Mouse (Mus musculus) midbrain, postnatal 0 days (tissue): ENCODE data around the gene Cd27. TPM values are rescaled to one million over a fixed set of nuclear protein-coding genes. Genes with fewer than 3 reads are reported as not detected.

Experiments
- ATAC-seq: fragments of 200-750 bp; cut with Nextera tagmentation; 2 replicates; pipeline ENCODE4 v1.8.0; 2017; ENCODE audit warnings: moderate number of reproducible peaks, mild to moderate bottlenecking, moderate TSS enrichment, moderate library complexity; ENCODE audit not compliant: low FRiP score
- DNase-seq: peaks from one replicate; pipeline ENCODE4 v3.0.0-alpha.2; 2015; ENCODE audit warnings: low spot score
- H3K27ac ChIP-seq: fragments of 300-500 bp; sonication (generic); 2 replicates; pipeline ENCODE4 v1.5.1; 2014; ENCODE audit warnings: low read depth, mild to moderate bottlenecking, low read length, mixed read lengths
- H3K27me3 ChIP-seq: fragments of 300-500 bp; sonication (generic); 2 replicates; pipeline ENCODE4 v1.6.1; 2014; ENCODE audit warnings: low read length, control low read depth, mixed read lengths; ENCODE audit not compliant: insufficient read depth
- H3K36me3 ChIP-seq: fragments of 300-500 bp; sonication (generic); 2 replicates; pipeline ENCODE4 v1.6.1; 2014; ENCODE audit warnings: low read length, control low read depth, mixed read lengths; ENCODE audit not compliant: insufficient read depth
- H3K4me1 ChIP-seq: fragments of 300-500 bp; sonication (generic); 2 replicates; pipeline ENCODE4 v1.6.1; 2014; ENCODE audit warnings: mild to moderate bottlenecking, control low read depth, antibody characterized with exemption, low read length, mixed read lengths; ENCODE audit not compliant: insufficient read depth
- H3K4me2 ChIP-seq: fragments of 300-500 bp; sonication (generic); 2 replicates; pipeline ENCODE4 v1.6.1; 2014; ENCODE audit warnings: low read depth, mild to moderate bottlenecking, low read length, mixed read lengths; ENCODE audit not compliant: poor library complexity, severe bottlenecking
- H3K4me3 ChIP-seq: fragments of 300-500 bp; sonication (generic); 2 replicates; pipeline ENCODE4 v1.5.1; 2014; ENCODE audit warnings: low read depth, mild to moderate bottlenecking, low read length, moderate library complexity
- H3K9ac ChIP-seq: fragments of 300-500 bp; sonication (generic); replicated peaks from 2 replicates; pipeline ENCODE4 v1.6.1; 2014; ENCODE audit warnings: mild to moderate bottlenecking, low read length, moderate library complexity, mixed read lengths; ENCODE audit not compliant: poor library complexity, severe bottlenecking
- H3K9me3 ChIP-seq: fragments of 300-500 bp; sonication (generic); 2 replicates; pipeline ENCODE4 v1.6.1; 2016; ENCODE audit warnings: low read length, control low read depth
- CTCF ChIP-seq: IDR thresholded peaks from 2 replicates; pipeline ENCODE4 v1.5.1; 2016; ENCODE audit warnings: antibody characterized with exemption, mild to moderate bottlenecking
- WGBS: fragments of 180-500 bp; shearing (Covaris S2); extraction: QIAGEN DNeasy Blood & Tissue Kit; methylation state at CpG from one replicate; pipeline ENCODE4 v1.1.7; 2014; 5-methylcytosine and 5-hydroxymethylcytosine counted together
- polyA plus RNA-seq: library from polyadenylated mRNA; unstranded; fragments of >200 nt; fragmentation: Nextera tagmentation; extraction: Ambion mirVana; gene quantifications from 2 replicates; pipeline ENCODE4 v1.2.1, GENCODE M21; 2015
- total RNA-seq: library from RNA; depleted of rRNA; stranded (reverse); fragments of >200 nt; gene quantifications from 2 replicates; pipeline ENCODE4 v1.2.3, GENCODE M21; 2014

Gene Cd27
- total and polyA plus RNA-seq, 2 experiments from 2014 or later = 0.70 TPM; not detected in 1

- Histone ChIP-seq H3K9me3 (no peaks in the 10 kb centered on the region), H3K27ac (no peak overlapping the region), H3K4me3 (no peak overlapping the region), H3K36me3 (peaks cover 17% of the 10 kb centered on the region), H3K4me2 (no peak overlapping the region), H3K9ac (no peak overlapping the region), H3K4me1 (no peaks in the 10 kb centered on the region), H3K27me3 (no peaks in the 10 kb centered on the region)
- ATAC-seq = no peak
- 81% methylated on average over 2 of the region's 2 CpGs for WGBS
- TF ChIP-seq CTCF = no peak
- no peak for DNase-seq
These were observed 14.7 kb downstream of the Cd27 start for GRCm38 (mm10) chr6:125222146-125222545.

GRCm38 (mm10) chr6:125221115-125221745 is 15.6 kb downstream of the Cd27 start:
- no peak for ATAC-seq
- Histone ChIP-seq H3K27me3 (no peaks in the 10 kb centered on the region), H3K27ac (no peak overlapping the region), H3K4me2 (no peak overlapping the region), H3K9me3 (no peaks in the 10 kb centered on the region), H3K4me1 (0 out of 2 replicates have a peak, but pooled peaks cover 5% of the 10 kb centered on the region), H3K4me3 (no peak overlapping the region), H3K36me3 (peaks cover 17% of the 10 kb centered on the region), H3K9ac (no peak overlapping the region)
- no peak for TF ChIP-seq CTCF
- no peak for DNase-seq
- 89% methylated on average over 20 of the region's 20 CpGs for WGBS

GRCm38 (mm10) chr6:125218963-125219362 is 17.8 kb downstream of the Cd27 start:
- peak; percentile 90 for TF ChIP-seq CTCF
- Histone ChIP-seq H3K4me1 (0 out of 2 replicates have a peak, but pooled peaks cover 6% of the 10 kb centered on the region), H3K4me3 (no peak overlapping the region), H3K27ac (no peak overlapping the region), H3K9me3 (no peaks in the 10 kb centered on the region), H3K36me3 (peaks cover 13% of the 10 kb centered on the region), H3K4me2 (no peak overlapping the region), H3K27me3 (no peaks in the 10 kb centered on the region), H3K9ac (no peak overlapping the region)
- 89% methylated on average over 4 of the region's 4 CpGs for WGBS
- ATAC-seq = no peak
- DNase-seq = peak; percentile 71

GRCm38 (mm10) chr6:125217899-125218298 is 18.9 kb downstream of the Cd27 start:
- Histone ChIP-seq H3K9me3 (no peaks in the 10 kb centered on the region), H3K27ac (no peak overlapping the region), H3K4me2 (no peak overlapping the region), H3K9ac (no peak overlapping the region), H3K27me3 (no peaks in the 10 kb centered on the region), H3K4me1 (0 out of 2 replicates have a peak, but pooled peaks cover 6% of the 10 kb centered on the region), H3K36me3 (peaks cover 13% of the 10 kb centered on the region), H3K4me3 (no peak overlapping the region)
- no peak for TF ChIP-seq CTCF
- DNase-seq = no peak
- ATAC-seq = no peak
- 89% methylated on average over 11 of the region's 11 CpGs for WGBS

- Histone ChIP-seq H3K9ac (no peak overlapping the region), H3K27ac (no peak overlapping the region), H3K9me3 (no peaks in the 10 kb centered on the region), H3K4me1 (0 out of 2 replicates have a peak, but pooled peaks cover 6% of the 10 kb centered on the region), H3K4me3 (no peak overlapping the region), H3K27me3 (no peaks in the 10 kb centered on the region), H3K36me3 (peaks cover 10% of the 10 kb centered on the region), H3K4me2 (no peak overlapping the region)
- TF ChIP-seq CTCF = no peak
- no peak for ATAC-seq
- no peak for DNase-seq
- WGBS = 85% methylated on average over 2 of the region's 2 CpGs
These were observed 19.9 kb downstream of the Cd27 start for GRCm38 (mm10) chr6:125216898-125217297.

- peak within 1 kb of the TSS; percentile 80 for H3K9ac ChIP-seq
- no peak; the same call in 1 of the 2 replicates for TF ChIP-seq CTCF
- under 1% methylated on average over 48 of the region's 48 CpGs for WGBS
- no peaks in the 10 kb centered on the region for H3K27me3 ChIP-seq
- H3K9me3 ChIP-seq = no peaks in the 10 kb centered on the region
- H3K27ac ChIP-seq = peak within 1 kb of the TSS; percentile 88
- 0 out of 2 replicates have a peak, but pooled peaks cover 6% of the 10 kb centered on the region for H3K4me1 ChIP-seq
- peaks cover 6% of the 10 kb centered on the region for H3K36me3 ChIP-seq
- H3K4me3 ChIP-seq = peak within 1 kb of the TSS; percentile 73
- peak; percentile 100 for DNase-seq
- H3K4me2 ChIP-seq = peak within 1 kb of the TSS; percentile 83
- ATAC-seq = peak; percentile 97
These were observed 21.5 kb downstream of the Cd27 start, which contains the start of gene Vamp1 for GRCm38 (mm10) chr6:125215148-125215954. TSS of gene Vamp1 (plus strand) at chr6:125215551.
